Mouse (Mus musculus): ENCODE measurements around the gene Ptpn1. TPM values are rescaled to one million over a fixed set of nuclear protein-coding genes. Genes with fewer than 3 reads are reported as not detected.

Ptpn1 gene
- total RNA-seq, 2 experiments from 2014 or later = 19.5 to 22.3 TPM

DNA sequence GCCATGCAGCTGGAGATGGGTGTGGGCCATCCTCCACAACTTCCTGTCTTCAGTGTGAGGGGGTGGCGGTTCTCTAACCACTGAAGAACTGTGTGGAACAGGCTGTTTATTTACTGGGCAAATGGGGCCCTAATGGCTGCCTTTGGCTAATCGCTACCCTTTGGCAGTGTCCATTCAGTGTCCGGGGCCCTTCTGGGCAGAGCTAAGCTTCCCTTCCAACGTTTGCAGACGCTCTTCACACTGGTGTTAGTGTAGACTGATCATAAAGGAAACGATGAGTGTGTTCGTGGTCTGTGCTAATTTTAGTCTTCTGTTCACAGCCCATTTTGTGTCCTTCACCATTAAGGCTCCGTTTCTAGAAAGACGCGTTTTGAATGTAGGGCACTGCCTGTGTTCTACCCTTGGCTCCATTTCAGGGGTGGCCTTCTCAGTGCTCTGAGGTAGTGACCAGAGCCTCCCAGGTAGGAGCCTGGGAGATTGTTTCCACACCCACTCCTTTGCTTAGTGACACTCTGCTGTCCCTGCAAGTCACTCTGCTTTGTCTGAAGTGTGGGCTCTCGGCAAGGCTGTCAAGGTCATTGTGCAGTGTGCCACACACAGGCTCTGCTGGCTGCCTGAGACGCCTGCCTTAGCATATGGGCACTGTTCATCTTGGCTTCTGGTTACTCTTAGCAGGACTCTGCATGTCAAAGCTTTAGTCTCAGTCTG lies 11.2 kb downstream of the Ptpn1 start:
- intact Hi-C loops (cut with DNase I) = loop anchor here (2.0 kb wide), 1 partner anchor 16 kb away; no protein-coding TSS in a partner anchor
- peak; percentile 58 to 67 for DNase-seq

DNA sequence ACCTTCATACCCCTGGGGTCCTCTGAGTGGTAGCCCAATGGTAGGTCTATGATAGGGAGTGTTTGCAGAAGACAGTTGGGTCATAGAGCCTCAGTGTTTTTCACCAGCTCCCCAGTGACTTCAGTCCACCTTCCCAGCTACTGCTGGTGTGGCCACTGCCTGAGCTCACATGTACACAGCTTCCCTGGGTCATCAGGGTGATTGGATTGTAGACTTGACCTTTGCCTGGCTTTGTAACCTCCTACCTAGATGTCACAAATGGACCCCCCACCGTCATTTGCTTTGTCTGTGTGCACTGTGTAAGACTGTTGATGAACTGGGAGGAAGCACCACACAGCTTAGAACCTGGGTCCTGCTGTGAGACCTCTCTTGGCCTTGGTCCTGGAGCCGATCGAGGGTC lies 12.3 kb downstream of the Ptpn1 start:
- intact Hi-C loops (cut with DNase I) = no loop called here
- no peak for DNase-seq

DNA sequence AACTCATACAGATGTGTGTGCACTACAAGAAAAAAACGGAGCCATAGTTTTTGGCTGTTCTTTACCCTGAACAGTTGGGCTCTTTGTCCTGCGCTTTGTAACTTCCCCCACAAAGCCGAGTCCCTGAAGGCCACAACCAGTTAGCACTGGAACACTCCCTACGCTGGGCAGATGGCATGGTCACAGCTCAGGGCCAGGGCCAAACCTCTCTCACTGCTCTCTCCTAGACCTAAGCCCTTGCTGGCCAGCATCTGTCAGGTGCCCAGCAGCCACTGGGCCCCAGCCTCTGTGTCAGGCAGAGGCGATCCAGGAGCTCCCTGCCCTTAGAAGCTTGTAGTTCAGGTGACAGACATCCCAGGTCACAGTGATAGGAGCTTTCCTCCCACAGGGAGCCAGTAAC lies 13.6 kb downstream of the Ptpn1 start:
- no peak for DNase-seq
- intact Hi-C loops (cut with DNase I) = no loop called here

DNA sequence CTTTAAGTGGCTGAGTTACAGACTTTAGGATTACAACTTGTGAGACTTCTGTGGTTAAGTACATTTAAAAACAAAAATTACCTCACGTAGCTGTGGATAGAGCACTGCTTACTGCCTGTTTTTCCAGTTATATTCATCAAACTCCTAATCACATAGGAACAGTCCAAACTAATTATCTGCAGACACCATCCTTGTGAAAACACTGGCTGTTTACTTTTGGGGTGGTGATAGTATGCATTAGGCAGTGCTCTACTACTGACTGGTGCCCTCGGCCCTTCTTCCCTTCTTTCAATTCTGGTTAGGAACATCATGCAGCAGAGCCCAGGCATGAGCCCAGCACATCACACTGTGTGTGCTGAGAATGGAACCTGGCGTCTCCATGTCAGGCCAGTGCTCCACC lies 15.4 kb downstream of the Ptpn1 start:
- no peak for DNase-seq
- intact Hi-C loops (cut with DNase I) = no loop called here

DNA sequence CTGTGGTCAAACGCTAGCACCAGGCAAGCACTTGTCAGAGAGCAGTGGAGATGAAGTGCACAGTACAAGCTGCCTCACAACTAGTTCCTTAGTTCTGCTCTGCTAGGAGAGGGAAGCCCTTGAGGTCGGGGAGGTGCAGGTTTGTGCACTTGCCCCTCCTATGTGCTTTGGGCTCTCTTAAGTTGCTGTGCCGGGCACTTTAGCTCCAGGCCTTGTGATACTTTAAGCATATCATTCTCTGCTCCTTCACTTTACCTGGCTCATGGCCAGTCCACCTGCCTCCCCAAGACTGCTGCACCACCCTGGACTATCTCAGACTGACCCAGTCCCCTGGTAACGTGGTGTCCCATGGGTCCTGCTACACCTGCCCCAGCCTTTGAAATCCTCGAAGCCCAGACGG lies 16.2 kb downstream of the Ptpn1 start:
- DNase-seq = no peak
- intact Hi-C loops (cut with DNase I) = no loop called here

DNA sequence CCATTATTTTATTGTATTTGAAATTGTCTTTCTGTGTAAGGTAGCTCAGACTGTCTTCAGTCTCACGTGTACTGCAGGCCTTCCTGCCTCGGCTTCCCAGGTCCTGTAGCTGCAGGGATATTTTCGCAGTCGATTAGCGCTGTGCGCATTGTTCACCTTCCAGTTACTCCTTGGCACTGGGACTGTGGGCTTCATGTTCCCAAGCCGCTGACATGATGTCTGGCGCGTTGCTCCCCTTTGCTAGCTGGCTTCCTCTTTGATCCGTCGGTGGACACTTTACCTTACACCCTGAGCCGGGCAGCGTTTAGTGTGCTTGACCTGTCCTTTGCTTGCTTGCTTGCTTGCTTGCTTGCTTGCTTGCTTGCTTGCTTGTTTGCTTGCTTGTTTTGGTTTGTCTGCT lies 16.7 kb downstream of the Ptpn1 start:
- no peak for DNase-seq
- intact Hi-C loops (cut with DNase I) = no loop called here

DNA sequence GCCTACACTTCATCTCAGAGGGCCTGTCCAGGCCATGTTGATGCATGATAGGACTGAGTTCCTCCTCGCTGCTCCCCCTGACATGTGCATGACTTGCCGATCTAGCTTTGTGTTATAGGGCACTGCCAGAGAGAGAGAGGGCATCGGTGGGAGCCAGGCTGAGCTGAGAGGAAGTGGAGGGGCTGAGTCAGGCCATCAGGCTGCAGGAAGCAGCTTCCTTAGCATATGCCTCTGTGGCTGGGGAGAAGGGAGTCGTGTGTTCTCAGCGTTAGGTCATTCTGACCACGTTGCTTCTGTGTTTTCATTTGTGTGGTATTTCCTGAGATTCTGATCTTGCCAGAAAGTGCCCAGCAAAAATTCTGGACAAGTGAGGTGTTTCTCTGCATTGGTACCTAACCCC lies 17.4 kb downstream of the Ptpn1 start:
- intact Hi-C loops (cut with DNase I) = no loop called here
- no peak for DNase-seq

DNA sequence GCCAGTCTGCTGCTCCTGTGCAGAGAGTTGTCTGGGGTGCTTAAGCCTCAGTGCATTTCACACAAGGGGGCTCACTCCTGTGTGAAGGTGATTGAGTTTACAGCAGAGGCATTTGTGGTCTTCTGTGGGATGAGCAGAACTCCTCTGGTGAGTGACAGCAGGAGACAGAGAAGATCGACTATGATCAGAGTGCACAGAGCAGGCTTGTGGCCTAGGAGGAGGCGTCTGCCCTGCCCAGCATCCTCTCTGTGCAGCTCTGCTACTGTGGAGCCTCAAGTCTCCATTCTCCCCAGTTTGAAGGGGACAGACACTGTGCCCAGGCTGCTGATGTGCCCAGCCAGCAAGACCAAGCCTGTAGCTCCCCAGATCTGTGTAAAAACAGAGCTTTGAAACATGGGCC lies 18.0 kb downstream of the Ptpn1 start:
- intact Hi-C loops (cut with DNase I) = no loop called here

DNA sequence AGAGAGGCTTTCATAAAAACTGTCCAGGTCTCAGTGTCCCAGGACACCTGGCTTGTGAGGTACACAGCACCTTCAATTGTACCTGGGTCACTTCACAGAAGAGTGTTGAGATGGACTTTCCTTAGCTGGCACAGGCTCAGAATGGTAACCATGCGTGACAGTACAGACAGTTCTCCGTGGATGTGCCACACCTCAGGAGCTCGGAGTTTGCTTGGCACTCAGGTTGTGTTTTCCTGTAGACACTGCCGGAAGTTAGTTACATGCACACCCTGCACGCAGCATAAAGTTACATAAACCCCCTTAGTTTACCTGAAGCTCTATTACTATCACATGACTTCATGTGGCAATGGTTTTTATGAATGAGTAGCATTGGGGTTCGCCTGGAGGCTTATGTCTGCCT lies 18.8 kb downstream of the Ptpn1 start:
- DNase-seq = no peak
- intact Hi-C loops (cut with DNase I) = no loop called here

More for the DNA sequence above, 18.0 kb downstream of the Ptpn1 start:
- DNase-seq = no peak

DNA sequence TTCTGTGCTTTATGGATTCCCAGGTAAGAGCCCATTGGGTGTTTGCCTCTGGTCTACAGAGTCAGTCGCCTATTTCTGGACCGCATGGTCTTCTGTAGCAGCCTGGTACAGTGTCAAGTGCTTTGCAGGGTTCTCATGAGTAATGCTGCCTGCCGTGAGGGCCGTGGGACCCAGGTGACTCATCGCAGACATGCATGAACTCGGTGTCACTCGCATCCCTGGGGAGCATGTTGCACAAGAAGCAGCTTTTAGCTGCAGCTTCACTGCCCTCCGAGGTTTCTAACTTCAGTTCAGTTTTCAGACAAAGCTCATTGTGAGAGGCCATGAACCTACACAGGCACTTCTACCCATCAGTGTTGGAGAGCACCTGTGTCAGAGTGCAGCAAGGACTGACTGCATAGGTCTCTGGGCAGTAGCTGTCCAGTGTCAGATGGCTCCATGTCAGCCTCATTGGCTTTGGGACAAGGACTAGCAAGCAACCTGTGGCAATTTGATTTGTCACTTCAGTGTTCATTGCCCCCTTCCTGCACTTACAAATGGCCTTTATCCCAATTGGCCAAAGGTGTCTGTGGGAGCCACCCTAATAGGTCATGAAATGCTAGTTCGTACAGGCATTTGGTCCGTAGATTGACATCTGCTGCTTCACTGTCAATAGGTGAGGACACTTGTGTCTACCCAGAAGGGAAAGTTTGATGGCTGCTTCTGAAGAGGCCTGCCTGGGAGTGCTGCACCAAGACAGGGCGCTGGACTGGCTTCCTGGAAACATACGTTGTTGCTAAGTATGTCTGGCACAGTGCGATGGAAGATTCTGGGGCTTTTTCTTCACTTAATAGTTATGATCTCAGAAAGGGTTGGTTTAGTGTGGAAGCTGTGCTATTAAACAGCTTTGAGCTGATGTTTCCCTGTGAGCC lies 19.7 kb downstream of the Ptpn1 start:
- intact Hi-C loops (cut with DNase I) = no loop called here
- no peak for DNase-seq

DNA sequence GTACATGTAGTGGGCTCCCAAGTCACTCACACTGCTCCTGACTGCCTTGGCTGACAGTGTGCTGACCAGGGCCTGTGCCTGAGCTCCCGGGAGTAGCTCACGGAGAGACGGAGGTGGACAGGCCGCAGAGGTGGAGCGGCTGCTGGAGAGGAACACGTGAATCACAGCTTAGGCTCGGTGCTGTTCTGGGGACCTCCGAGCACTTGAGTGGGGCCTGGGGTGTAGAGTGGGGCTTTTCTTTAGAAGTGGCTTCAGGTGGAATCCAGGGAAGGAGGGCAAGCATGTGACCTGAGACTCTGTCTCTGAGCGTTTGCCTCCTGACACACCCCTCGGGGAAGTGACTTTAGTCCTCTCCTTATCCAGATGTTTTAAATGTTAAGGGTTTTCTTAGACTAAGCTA lies 22.0 kb downstream of the Ptpn1 start:
- intact Hi-C loops (cut with DNase I) = no loop called here
- no peak for DNase-seq

DNA sequence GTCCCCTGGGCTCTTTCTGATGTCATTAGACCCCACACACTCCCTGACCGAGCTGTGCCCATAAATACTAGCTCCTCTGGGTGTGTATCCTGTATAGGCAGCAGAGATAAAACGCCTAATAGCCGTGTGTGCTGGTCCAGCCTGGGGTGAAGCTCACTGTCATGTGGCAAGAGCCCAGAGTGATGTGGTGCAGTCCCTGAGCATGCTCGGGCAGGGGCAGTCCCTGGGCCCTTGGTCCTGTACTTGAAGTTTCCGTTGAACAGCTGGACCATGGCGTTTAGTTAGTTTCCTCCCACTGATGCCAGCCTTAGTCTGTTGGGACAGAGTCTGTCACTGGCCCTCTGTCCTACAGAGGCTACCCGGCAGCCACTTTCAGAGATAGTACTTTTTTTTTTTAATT lies 23.1 kb downstream of the Ptpn1 start:
- intact Hi-C loops (cut with DNase I) = no loop called here
- no peak for DNase-seq

DNA sequence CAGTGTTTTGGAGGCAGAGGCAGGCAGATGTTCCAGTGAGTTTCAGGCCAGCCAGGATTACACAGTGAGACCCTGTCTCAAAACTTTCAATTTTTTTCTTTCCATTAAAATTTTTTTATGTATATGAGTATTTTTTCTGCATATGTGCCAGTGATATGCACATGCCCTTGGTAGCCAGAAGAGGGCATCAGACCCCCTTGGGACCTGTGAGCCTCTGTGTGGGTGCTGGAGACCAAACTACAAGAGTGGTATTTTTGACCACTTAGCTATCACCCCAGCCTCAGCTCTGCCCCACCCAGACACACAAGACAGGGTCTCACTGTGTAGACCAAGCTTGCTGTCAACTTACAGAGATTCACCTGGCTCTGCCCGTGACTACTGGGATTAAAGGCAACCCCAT lies 25.7 kb downstream of the Ptpn1 start:
- DNase-seq = no peak

DNA sequence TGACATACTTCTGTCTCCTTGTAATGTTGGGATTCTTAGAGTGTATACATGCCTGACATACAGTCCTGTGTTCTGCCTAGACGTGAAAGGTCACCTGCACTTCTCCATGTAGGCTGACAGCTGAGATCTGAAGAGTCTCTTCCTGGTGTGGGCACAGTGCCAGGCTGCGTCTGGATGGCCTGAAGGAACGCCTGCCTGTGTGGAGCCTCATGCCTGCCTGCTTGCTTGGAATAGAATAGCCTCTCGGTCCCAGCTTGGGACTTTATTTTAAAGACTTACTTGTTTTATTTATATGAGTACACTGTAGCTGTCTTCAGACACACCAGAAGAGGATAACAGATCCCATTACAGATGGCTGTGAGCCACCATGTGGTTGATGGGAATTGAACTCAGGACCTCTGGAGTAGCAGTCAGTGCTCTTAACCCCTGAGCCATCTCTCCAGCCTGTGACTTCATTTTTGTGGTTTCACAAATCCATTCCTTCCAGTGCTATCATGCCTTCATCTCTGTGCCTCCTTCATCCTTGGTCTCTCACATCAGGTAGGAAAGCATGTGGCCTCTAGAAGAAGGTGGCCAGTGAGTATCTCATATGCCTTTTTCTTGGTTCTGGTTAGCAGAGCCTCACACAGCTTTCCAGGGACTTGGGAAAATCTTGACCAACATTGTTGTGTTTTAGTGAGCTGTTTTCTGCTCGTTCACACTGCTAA lies 26.4 kb downstream of the Ptpn1 start:
- intact Hi-C loops (cut with DNase I) = loop anchor here (2.0 kb wide), 1 partner anchor 15 kb away; no protein-coding TSS in a partner anchor
- peak; percentile 43 to 53 for DNase-seq

More for the DNA sequence above, 25.7 kb downstream of the Ptpn1 start:
- intact Hi-C loops (cut with DNase I) = no loop called here

DNA sequence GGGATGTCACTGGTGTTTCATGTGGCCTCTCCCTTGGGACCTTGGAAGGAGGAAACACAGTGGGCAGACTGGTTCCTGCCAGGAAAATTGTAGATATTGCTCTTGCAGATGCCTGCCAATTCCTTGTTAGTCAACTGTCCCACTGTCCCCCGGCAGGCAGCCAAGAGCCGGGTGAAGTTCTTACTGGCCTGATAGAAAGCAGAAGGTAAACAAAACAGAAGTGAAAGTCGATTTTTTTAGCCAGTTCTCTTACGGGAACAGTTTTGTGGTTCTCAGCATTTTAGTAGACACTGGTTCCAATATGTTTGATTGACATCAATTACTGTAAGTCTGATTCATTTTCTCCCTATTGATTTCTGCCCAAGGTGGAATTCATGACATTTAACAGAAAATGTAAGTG lies 27.0 kb downstream of the Ptpn1 start:
- DNase-seq = peak; percentile 83 to 84
- intact Hi-C loops (cut with DNase I) = loop anchor here (2.0 kb wide), 1 partner anchor 16 kb away; no protein-coding TSS in a partner anchor

DNA sequence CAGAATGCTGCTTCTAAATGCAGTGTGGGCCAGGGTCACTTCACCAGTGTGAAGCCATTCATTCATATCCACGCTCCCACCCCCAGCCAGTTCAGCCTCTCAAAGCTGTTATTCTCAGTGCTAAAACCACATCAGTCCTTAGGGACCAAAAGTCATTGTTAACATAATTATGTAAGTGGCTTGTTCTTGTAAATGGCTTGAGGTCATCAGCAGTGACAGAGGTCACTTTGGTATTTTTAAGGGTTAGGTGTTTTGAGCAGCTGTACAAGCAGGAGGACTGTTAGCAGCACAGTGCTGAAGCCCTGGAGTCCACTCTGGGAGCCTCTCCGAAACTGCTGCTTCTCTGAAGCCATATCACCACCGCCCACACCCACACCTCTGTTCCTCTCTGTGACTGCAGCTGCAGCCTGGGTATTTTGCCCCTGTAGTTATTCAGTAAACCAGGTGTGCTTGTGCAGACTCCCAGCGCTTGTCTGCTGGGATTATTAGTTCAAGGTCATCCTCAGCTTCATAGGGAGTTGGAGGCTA lies 27.6 kb downstream of the Ptpn1 start:
- intact Hi-C loops (cut with DNase I) = loop anchor here (2.0 kb wide), 1 partner anchor 17 kb away; no protein-coding TSS in a partner anchor

DNA sequence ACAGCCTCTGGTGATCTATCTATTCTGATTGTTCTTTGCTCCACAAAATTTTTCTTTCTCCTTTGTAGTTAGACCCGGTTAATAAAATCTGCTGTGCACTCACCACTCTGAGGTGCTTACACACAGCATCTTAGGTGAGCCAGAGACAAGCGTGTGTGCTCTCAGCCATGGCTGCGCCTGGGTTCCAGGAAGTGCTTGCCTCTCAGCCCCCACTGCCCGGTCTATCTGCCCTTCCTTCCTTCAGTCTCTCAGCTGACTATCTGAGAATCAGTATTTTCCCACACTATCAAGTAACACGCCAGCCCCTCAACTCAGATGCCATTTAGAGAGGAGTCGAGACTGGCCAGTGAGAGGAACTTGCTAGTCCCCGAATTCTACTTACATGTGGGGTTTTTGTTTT lies 28.1 kb downstream of the Ptpn1 start:
- intact Hi-C loops (cut with DNase I) = loop anchor here (2.0 kb wide), 1 partner anchor 17 kb away; no protein-coding TSS in a partner anchor
- no peak for DNase-seq

More for the DNA sequence above, 27.6 kb downstream of the Ptpn1 start:
- no peak for DNase-seq

DNA sequence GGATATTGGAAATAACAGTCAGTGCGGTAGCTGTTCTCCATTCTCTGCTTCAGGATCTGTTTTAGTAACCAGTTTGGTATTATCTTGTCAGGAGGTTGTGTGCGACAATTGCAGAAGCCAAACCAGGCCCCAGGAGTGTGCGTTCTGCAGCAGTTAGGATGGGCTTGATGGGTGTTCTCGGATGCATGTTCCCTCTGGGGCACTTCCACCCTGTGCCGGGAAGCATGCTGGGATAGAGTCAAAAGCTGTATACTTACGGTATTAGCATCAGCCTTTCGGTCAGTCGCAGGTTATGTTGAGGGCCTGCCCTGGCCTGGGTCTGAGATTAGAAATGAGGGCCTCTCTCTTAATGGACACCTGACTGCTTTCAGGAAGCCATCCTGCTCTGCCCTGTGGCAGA lies 28.7 kb downstream of the Ptpn1 start:
- intact Hi-C loops (cut with DNase I) = no loop called here
- no peak for DNase-seq

DNA sequence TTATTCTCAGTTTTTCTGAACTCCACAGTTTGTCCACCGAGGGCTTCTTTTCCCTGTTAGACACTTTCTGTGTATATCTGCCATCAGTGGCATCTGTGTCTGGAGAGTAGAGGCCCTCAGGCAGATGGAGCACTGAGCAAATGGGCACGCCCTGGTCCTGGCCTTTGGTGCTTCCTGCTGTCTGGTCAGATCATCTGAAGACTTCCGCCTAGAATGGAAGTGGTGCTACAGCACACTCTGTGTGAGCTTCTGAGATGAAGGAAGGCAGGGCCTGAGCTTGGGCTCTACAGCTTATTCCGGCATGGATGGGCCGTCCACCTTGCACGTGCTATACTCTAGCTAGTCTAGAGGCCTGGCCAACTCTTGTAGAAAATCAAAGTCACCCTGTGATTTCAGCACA lies 30.5 kb downstream of the Ptpn1 start:
- intact Hi-C loops (cut with DNase I) = no loop called here
- no peak for DNase-seq

DNA sequence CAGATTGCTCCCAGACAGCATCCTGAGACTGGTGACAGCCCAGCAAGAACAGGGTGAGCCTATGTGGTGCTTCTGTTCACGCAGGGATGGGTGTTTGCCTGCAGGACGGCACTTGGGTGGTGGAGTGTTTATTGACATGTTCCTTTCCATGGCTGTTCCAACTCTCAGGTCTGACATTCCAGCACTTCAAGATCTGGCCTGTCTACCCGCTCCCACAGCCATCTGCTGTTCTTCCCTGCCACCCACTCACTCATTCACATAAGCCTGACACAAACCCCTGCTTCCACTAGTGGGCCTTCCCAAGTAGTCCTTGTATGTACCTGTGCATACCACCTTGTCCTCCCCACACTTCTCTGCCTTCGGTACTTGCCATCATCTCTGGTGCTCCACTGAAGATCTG lies 31.3 kb downstream of the Ptpn1 start:
- DNase-seq = no peak
- intact Hi-C loops (cut with DNase I) = no loop called here

DNA sequence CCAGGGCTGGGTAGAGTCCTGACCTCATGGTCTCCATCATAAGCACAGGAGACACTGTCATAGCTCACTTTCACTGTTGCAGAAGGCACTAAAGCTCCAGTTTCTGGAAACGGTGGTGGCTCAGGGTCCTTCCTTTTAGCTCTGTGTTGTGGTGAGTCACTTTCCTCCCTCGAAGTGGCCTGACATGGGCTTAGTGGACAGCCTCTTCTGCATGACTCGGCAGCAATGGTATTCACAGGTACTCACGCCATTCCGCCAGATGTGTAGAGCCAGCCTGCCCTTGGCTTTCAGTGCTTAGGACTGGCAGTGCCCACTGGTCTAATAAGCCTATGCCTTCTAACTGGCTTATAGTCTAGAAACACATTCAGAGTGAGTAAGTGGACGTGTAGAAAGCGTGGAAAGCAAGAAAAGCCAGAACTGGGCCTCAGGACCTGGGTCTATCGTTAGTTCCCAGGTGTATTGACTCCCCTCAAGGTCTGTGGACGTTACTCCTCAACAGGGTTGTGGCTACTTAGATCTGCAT lies 32.0 kb downstream of the Ptpn1 start:
- DNase-seq = no peak
- intact Hi-C loops (cut with DNase I) = no loop called here
